Mouse (Mus musculus) limb, embryonic 11.5 days (tissue): ENCODE data around the gene Bcl7b. TPM values are rescaled to one million over a fixed set of nuclear protein-coding genes. Genes with fewer than 3 reads are reported as not detected.
A peak's percentile ranks its signal among the peaks of the same experiment; 100 is the strongest.

Experiments
- ATAC-seq: fragments of 200-750 bp; cut with Nextera tagmentation; 2 replicates; pipeline ENCODE4 v1.8.0; 2017; ENCODE audit warnings: low read depth; ENCODE audit not compliant: insufficient number of reproducible peaks, low FRiP score, low TSS enrichment
- DNase-seq: peaks from one replicate; pipeline ENCODE4 v3.0.0-alpha.2; 2015; ENCODE audit warnings: low spot score
- H3K27ac ChIP-seq: fragments of 300-500 bp; sonication (generic); replicated peaks from 2 replicates; pipeline ENCODE4 v1.5.1; 2014; ENCODE audit warnings: low read depth, mild to moderate bottlenecking, low read length
- H3K27me3 ChIP-seq: fragments of 300-500 bp; sonication (generic); 2 replicates; pipeline ENCODE4 v1.6.1; 2014; ENCODE audit warnings: mild to moderate bottlenecking, low read length, mixed read lengths; ENCODE audit not compliant: control insufficient read depth, insufficient read depth
- H3K36me3 ChIP-seq: fragments of 300-500 bp; sonication (generic); 2 replicates; pipeline ENCODE4 v1.6.1; 2014; ENCODE audit warnings: mild to moderate bottlenecking, low read length, moderate library complexity, mixed read lengths; ENCODE audit not compliant: control insufficient read depth, insufficient read depth
- H3K4me1 ChIP-seq: fragments of 300-500 bp; sonication (generic); 2 replicates; pipeline ENCODE4 v1.6.1; 2014; ENCODE audit warnings: low read length, mixed read lengths; ENCODE audit not compliant: control insufficient read depth, insufficient read depth
- H3K4me2 ChIP-seq: fragments of 300-500 bp; sonication (generic); 2 replicates; pipeline ENCODE4 v1.6.1; 2014; ENCODE audit warnings: low read depth, mild to moderate bottlenecking, moderate library complexity; ENCODE audit not compliant: severe bottlenecking
- H3K4me3 ChIP-seq: fragments of 300-500 bp; sonication (generic); 2 replicates; pipeline ENCODE4 v1.5.1; 2014; ENCODE audit warnings: low read depth, low read length
- H3K9ac ChIP-seq: fragments of 300-500 bp; sonication (generic); 2 replicates; pipeline ENCODE4 v1.6.1; 2014; ENCODE audit warnings: mild to moderate bottlenecking, low read length
- H3K9me3 ChIP-seq: fragments of 300-500 bp; sonication (generic); 2 replicates; pipeline ENCODE4 v1.6.1; 2016; ENCODE audit warnings: low read length; ENCODE audit not compliant: control insufficient read depth
- WGBS: fragments of 180-500 bp; shearing (Covaris S2); extraction: QIAGEN DNeasy Blood & Tissue Kit; methylation state at CpG from one replicate; pipeline ENCODE4 v1.1.7; 2014; 5-methylcytosine and 5-hydroxymethylcytosine counted together
- polyA plus RNA-seq: library from polyadenylated mRNA; unstranded; fragments of >200 nt; fragmentation: Nextera tagmentation; extraction: Ambion mirVana; gene quantifications from 2 replicates; pipeline ENCODE4 v1.2.1, GENCODE M21; 2014

Bcl7b gene
- polyA plus RNA-seq, 1 experiment from 2014 or later: 45.6 TPM

- Histone ChIP-seq H3K9me3 (no peaks in the 10 kb centered on the region), H3K9ac (no peak overlapping the region), H3K4me3 (no peak overlapping the region), H3K4me2 (no peak overlapping the region), H3K27ac (no peak overlapping the region), H3K4me1 (no peaks in the 10 kb centered on the region), H3K27me3 (no peaks in the 10 kb centered on the region), H3K36me3 (peaks cover 14% of the 10 kb centered on the region)
- no peak for DNase-seq
- ATAC-seq: no peak
Observed at GRCm38 (mm10) chr5:135175086-135175485, 7.0 kb downstream of the Bcl7b start.

- peaks cover 20% of the 10 kb centered on the region for H3K36me3 ChIP-seq
- no peaks in the 10 kb centered on the region for H3K4me1 ChIP-seq
- no peaks in the 10 kb centered on the region for H3K27me3 ChIP-seq
- no peak overlapping the region for H3K9ac ChIP-seq
- WGBS: 86% methylated on average over 3 of the region's 3 CpGs
- H3K4me2 ChIP-seq: no peak overlapping the region
- no peaks in the 10 kb centered on the region for H3K9me3 ChIP-seq
- H3K27ac ChIP-seq: no peak overlapping the region
- ATAC-seq (no peak), DNase-seq (no peak)
- no peak overlapping the region for H3K4me3 ChIP-seq
Observed at GRCm38 (mm10) chr5:135178523-135178922, 10.4 kb downstream of the Bcl7b start.

DNA sequence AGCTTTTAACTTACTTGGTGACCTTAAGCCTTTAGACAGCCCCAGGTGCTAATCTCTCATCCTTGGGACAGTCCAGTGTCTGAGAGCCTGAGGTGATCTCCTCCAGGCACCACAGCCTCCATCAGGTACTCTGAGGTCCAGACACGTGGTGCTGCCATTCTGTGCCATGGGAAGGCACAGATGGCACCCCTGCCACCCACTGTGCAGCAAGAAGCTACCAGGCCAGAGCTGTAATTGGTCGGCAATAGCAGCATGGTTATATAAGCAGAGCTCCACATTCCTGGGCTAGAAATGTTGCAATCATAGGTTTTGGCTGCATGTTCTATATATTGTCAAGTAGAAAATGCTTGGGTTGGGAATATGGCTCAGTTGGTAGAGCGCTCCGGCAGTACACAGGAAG lies 10.9 kb downstream of the Bcl7b start:
- no peak overlapping the region for H3K4me2 ChIP-seq
- H3K9ac ChIP-seq: no peak overlapping the region
- 89% methylated on average over 4 of the region's 4 CpGs for WGBS
- no peak overlapping the region for H3K27ac ChIP-seq
- H3K4me3 ChIP-seq: no peak overlapping the region
- no peaks in the 10 kb centered on the region for H3K9me3 ChIP-seq
- H3K36me3 ChIP-seq: peaks cover 20% of the 10 kb centered on the region
- H3K27me3 ChIP-seq: no peaks in the 10 kb centered on the region
- H3K4me1 ChIP-seq: no peaks in the 10 kb centered on the region
- no peak for DNase-seq
- no peak for ATAC-seq

DNA sequence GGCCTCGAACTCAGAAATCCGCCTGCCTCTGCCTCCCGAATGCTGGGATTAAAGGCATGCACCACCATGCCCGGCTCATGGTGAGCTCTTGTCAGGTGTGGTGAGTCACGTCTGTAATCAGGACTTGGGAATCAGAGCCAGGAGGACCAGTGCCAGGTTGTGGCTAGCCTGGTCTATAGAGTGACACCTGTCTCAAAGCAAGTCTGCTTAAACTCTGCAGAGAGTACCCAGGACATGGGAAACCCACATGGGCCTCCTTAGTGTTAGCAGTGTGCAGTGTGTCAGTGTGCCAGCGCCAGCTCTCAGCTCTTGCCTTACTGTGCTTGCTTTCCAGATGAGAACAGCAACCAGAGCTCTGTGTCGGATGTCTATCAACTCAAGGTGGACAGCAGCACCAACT lies 11.5 kb downstream of the Bcl7b start:
- Histone ChIP-seq H3K4me3 (no peak overlapping the region), H3K4me2 (no peak overlapping the region), H3K4me1 (no peaks in the 10 kb centered on the region), H3K9me3 (no peaks in the 10 kb centered on the region), H3K27me3 (no peaks in the 10 kb centered on the region), H3K36me3 (peaks cover 20% of the 10 kb centered on the region), H3K27ac (no peak overlapping the region), H3K9ac (no peak overlapping the region)
- 88% methylated on average over 7 of the region's 7 CpGs for WGBS
- DNase-seq: no peak
- no peak for ATAC-seq

DNA sequence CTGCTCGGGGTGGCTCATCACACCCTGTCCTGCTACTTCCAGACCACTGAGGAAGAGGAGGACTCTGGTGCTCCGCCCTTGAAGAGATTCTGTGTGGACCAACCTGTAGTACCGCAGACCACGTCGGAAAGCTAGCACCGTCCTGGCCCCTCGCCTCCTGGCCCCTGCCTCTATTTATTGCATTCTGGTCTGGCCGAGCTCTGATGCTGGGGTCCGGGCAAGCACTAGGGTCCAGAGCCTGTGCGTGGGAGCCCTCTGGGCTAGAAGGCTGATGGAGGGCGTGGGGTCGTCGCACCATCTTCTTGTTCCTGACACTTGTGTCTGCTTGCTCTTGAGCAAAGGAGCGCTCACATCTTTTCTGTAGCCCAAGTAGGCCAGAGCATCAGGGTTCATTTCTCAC lies 12.7 kb downstream of the Bcl7b start:
- DNase-seq: no peak
- H3K4me2 ChIP-seq: no peak overlapping the region
- 92% methylated on average over 14 of the region's 14 CpGs for WGBS
- H3K4me1 ChIP-seq: no peaks in the 10 kb centered on the region
- H3K9me3 ChIP-seq: no peaks in the 10 kb centered on the region
- H3K36me3 ChIP-seq: peaks cover 20% of the 10 kb centered on the region
- no peak overlapping the region for H3K9ac ChIP-seq
- no peaks in the 10 kb centered on the region for H3K27me3 ChIP-seq
- no peak overlapping the region for H3K27ac ChIP-seq
- H3K4me3 ChIP-seq: no peak overlapping the region
- ATAC-seq: no peak

DNA sequence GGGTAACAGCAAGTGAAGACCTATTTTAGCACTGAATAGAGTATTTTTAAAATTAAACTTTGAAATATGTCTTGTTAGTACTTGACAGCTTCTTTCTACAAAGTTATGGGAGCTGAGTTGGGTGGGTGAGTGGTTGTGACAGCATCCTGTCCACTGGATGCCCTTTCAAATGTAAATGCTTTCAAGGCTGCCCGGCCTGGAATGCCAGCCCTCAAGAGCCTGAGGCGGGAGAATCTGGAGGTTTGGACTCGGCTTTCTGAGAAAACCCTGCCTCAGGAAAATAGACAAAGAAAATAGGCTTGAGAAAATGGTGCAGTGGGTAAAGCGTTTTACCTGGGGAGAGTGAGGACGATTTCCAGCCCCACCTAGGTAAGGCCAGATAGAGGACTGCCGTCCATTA lies 13.7 kb downstream of the Bcl7b start:
- Histone ChIP-seq H3K4me3 (no peak overlapping the region), H3K27me3 (no peaks in the 10 kb centered on the region), H3K9ac (no peak overlapping the region), H3K4me1 (no peaks in the 10 kb centered on the region), H3K9me3 (no peaks in the 10 kb centered on the region), H3K36me3 (peaks cover 20% of the 10 kb centered on the region), H3K27ac (no peak overlapping the region), H3K4me2 (no peak overlapping the region)
- WGBS: 85% methylated on average over 6 of the region's 6 CpGs
- DNase-seq (no peak), ATAC-seq (no peak)

DNA sequence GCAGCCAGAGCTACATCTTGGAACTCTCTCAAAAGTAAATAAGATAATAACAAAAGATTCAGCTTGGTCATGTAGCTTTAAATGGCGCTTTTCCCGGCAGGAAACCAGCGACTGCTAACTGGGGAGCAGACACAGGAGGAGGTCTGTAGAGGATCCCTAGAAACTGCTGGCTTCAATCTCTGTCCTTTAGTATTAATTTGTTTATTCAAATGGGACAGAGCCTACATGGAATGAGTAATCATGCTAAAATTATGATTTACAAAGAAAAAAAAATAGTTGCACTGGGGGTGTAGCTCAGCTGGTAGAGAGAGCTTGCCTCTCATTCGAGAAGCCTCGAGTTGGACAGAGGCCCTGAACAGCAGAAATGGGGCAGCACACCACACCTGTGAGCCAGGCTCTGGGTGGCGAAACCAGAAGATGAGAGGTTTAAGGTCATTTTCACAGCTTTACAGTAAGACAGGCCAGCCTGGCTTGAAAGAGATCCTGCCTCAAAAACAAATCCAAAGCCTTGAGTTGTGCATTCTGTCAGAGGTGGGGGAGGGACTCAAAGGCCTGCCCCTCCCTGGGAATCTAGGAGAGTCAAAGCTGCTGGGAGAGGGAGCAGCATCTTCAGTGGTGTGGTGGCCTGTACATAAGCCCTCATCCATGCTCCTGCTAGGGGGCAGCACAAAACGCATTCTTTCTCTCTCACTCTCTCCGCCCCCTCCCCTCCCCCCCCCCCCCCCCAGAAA lies 15.2 kb downstream of the Bcl7b start:
- 58% methylated on average over 8 of the region's 8 CpGs for WGBS
- Histone ChIP-seq H3K36me3 (peaks cover 20% of the 10 kb centered on the region), H3K4me3 (no peak overlapping the region), H3K27me3 (no peaks in the 10 kb centered on the region), H3K4me2 (no peak overlapping the region), H3K9me3 (no peaks in the 10 kb centered on the region), H3K4me1 (no peaks in the 10 kb centered on the region), H3K9ac (no peak overlapping the region), H3K27ac (no peak overlapping the region)
- ATAC-seq (no peak), DNase-seq (no peak)

DNA sequence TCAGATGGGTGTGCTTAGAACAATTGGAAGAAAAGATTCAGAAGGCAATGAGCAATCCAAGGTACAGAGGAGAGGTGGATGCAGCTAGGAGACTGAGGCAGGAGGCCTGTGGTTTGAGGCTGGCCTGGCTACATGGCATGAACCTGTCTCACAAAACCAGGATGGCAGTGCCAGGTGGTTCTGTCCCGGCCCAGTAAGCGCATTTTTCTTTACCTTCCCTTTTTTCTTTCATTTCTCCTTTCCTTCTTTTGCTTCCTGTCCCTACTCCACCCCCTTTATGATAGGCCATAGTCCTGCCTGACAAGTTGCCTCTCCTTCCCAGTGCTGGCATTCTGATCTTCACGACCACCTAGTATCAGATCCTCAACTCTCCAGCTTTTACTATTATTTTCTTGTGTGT lies 16.9 kb downstream of the Bcl7b start:
- Histone ChIP-seq H3K4me1 (peaks cover 14% of the 10 kb centered on the region), H3K36me3 (peaks cover 13% of the 10 kb centered on the region), H3K4me3 (no peak overlapping the region), H3K9ac (no peak overlapping the region), H3K27me3 (no peaks in the 10 kb centered on the region), H3K27ac (no peak overlapping the region), H3K4me2 (no peak overlapping the region), H3K9me3 (no peaks in the 10 kb centered on the region)
- DNase-seq (no peak), ATAC-seq (no peak)
- 87% methylated on average over 3 of the region's 3 CpGs for WGBS

GRCm38 (mm10) chr5:135185596-135185995 lies 17.5 kb downstream of the Bcl7b start:
- H3K27ac ChIP-seq: no peak overlapping the region

More at GRCm38 (mm10) chr5:135185596-135185995, 17.5 kb downstream of the Bcl7b start:
- DNase-seq: peak; percentile 28
- Histone ChIP-seq H3K36me3 (peaks cover 7% of the 10 kb centered on the region), H3K9ac (no peak overlapping the region), H3K9me3 (no peaks in the 10 kb centered on the region), H3K4me1 (peaks cover 14% of the 10 kb centered on the region), H3K27me3 (no peaks in the 10 kb centered on the region), H3K4me3 (no peak overlapping the region), H3K4me2 (no peak overlapping the region)
- WGBS: 34% methylated on average over 3 of the region's 3 CpGs
- ATAC-seq: no peak
